Comparison of ENCODE assay signal across 1 mouse cellular context in the genomic region with DNA sequence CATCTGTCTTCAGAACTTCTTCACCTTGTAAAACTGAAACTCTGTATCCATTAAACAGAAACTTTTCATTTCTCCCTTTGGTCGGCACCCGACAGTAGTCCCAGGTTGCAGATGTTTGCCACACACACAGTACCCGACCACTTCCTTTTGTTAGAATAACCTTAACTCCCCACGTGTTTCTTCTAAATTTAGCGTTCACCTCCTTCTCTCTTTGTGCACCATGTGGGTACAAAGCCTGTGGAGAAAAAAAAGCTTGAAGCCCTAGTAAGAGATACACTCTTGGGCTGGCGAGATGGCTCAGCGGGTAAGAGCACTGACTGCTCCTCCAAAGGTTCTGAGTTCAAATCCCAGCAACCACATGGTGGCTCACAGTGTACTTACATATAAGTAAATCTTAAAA.
A peak's percentile ranks its signal among the peaks of the same experiment; 100 is the strongest.
TF ChIP-seq lines count a peak whose summit lies in the region.

No protein-coding gene starts in this region.

TF ChIP-seq in MEL, 35 proteins besides CTCF, POLR2A, EP300 and RAD21:
- TF ChIP-seq GABPA (IDR thresholded peaks at IDR 0.05; ENCODE audit: low read depth, low read length) (no peak), BHLHE40 (IDR thresholded peaks at IDR 0.05; ENCODE audit: borderline replicate concordance, low read depth, low read length) (no peak), TBP (IDR thresholded peaks at IDR 0.05; ENCODE audit: low read depth, low read length) (peak; percentile 93), HCFC1 (IDR thresholded peaks at IDR 0.05; ENCODE audit: low read depth, low read length) (no peak), MEF2A (IDR thresholded peaks at IDR 0.05; ENCODE audit: extremely low read depth, insufficient replicate concordance, low read depth, low read length, poor library complexity, severe bottlenecking) (peak; percentile 60; the same call in 1 of the 2 replicates), MYC (IDR thresholded peaks at IDR 0.05; ENCODE audit: low read depth, low read length) (no peak), UBTF (IDR thresholded peaks at IDR 0.05; ENCODE audit: borderline replicate concordance, insufficient read depth, low read depth, low read length) (no peak), ELF1 (IDR thresholded peaks at IDR 0.05; ENCODE audit: low read depth, low read length) (no peak), ETS1 (IDR thresholded peaks at IDR 0.05; ENCODE audit: low read depth, low read length) (peak; percentile 66; the same call in 1 of the 2 replicates), ZMIZ1 (IDR thresholded peaks at IDR 0.05; ENCODE audit: low read depth, low read length) (no peak), MAX (IDR thresholded peaks at IDR 0.05; ENCODE audit: low read length) (no peak), CHD2 (IDR thresholded peaks at IDR 0.05; ENCODE audit: low read length) (no peak), SIN3A (IDR thresholded peaks at IDR 0.05; ENCODE audit: low read length) (peak; percentile 77; the same call in 1 of the 2 replicates), KAT2A (conservative IDR thresholded peaks at IDR 0.05; ENCODE audit: low read depth, low read length) (no peak), TCF12 (IDR thresholded peaks at IDR 0.05; ENCODE audit: low read depth, low read length) (no peak), ZNF384 (IDR thresholded peaks at IDR 0.05; ENCODE audit: low read depth, low read length) (peak; percentile 70), MAZ (IDR thresholded peaks at IDR 0.05; ENCODE audit: low read depth, low read length) (no peak), NELFE (IDR thresholded peaks at IDR 0.05; ENCODE audit: low read depth, low read length) (no peak), CHD1 (IDR thresholded peaks at IDR 0.05; ENCODE audit: low read depth, low read length) (no peak), USF2 (IDR thresholded peaks at IDR 0.05; ENCODE audit: borderline replicate concordance in 1 of 2, insufficient read depth in 1 of 2, low read depth in 1 of 2, low read length in 2 of 2) (no peak), POLR2AphosphoS5 (IDR thresholded peaks at IDR 0.05; ENCODE audit: borderline replicate concordance, low read depth, low read length) (no peak), ZKSCAN1 (IDR thresholded peaks at IDR 0.05; ENCODE audit: low read depth, low read length) (no peak), TAL1 (IDR thresholded peaks at IDR 0.05; ENCODE audit: low read length) (no peak), USF1 (IDR thresholded peaks at IDR 0.05; ENCODE audit: low read depth, low read length) (peak; percentile 49; the same call in 1 of the 2 replicates), ZC3H11A (IDR thresholded peaks at IDR 0.05; ENCODE audit: low read depth, low read length) (no peak), MYB (IDR thresholded peaks at IDR 0.05; ENCODE audit: low read depth, low read length) (no peak), MXI1 (IDR thresholded peaks at IDR 0.05; ENCODE audit: low read depth, low read length) (peak; percentile 88; the same call in 1 of the 2 replicates), E2F4 (IDR thresholded peaks at IDR 0.05; ENCODE audit: borderline replicate concordance, low read depth, low read length) (no peak), JUND (IDR thresholded peaks at IDR 0.05; ENCODE audit: low read depth, low read length) (no peak), RCOR1 (IDR thresholded peaks at IDR 0.05; ENCODE audit: low read depth, low read length) (no peak), MAFK (IDR thresholded peaks at IDR 0.05; ENCODE audit: borderline replicate concordance, low read depth, low read length) (no peak), NRF1 (IDR thresholded peaks at IDR 0.05; ENCODE audit: insufficient read depth, low read depth, low read length, poor library complexity, severe bottlenecking) (no peak), SMC3 (IDR thresholded peaks at IDR 0.05; ENCODE audit: low read depth, low read length) (no peak), POLR2AphosphoS2 (IDR thresholded peaks at IDR 0.05; ENCODE audit: low read length) (no peak), GATA1 (IDR thresholded peaks at IDR 0.05; ENCODE audit: low read depth, low read length) (no peak)
